Mouse (Mus musculus): ENCODE measurements around the gene Zfp933. TPM values are rescaled to one million over a fixed set of nuclear protein-coding genes. Genes with fewer than 3 reads are reported as not detected.
A peak's percentile ranks its signal among the peaks of the same experiment; 100 is the strongest.
"Not testable (repeated sequence)": the region's sequence is repeated elsewhere in the genome, so short reads cannot be mapped to it uniquely, and the experiment has no call there.

The Zfp933 gene
- polyA plus RNA-seq, 1 experiment from 2014 or later = 6.9 TPM

- not testable (repeated sequence) for H3K9me3 ChIP-seq (replicated peaks; ENCODE audit: control insufficient read depth, low read length); H3K27me3 ChIP-seq (ENCODE audit: control insufficient read depth, insufficient read depth, low read length); H3K4me1 ChIP-seq (ENCODE audit: control insufficient read depth, insufficient read depth, low read length); H3K36me3 ChIP-seq (ENCODE audit: control insufficient read depth, insufficient read depth, low read length); H3K27ac ChIP-seq (ENCODE audit: low read depth, low read length); ATAC-seq (replicated peaks; ENCODE audit: insufficient number of reproducible peaks, low FRiP score, low TSS enrichment); H3K9ac ChIP-seq (ENCODE audit: low read depth, low read length)
- peak overlapping the region; percentile 60 for H3K4me3 ChIP-seq (ENCODE audit: low read depth, low read length)
- 60% methylated on average over 4 of the region's 4 CpGs for WGBS (ENCODE audit: insufficient replicate concordance)
- H3K4me2 ChIP-seq = peak overlapping the region; percentile 71
These were observed 39.7 kb downstream of the Zfp933 start for GRCm38 (mm10) chr4:147808483-147808882.

DNA sequence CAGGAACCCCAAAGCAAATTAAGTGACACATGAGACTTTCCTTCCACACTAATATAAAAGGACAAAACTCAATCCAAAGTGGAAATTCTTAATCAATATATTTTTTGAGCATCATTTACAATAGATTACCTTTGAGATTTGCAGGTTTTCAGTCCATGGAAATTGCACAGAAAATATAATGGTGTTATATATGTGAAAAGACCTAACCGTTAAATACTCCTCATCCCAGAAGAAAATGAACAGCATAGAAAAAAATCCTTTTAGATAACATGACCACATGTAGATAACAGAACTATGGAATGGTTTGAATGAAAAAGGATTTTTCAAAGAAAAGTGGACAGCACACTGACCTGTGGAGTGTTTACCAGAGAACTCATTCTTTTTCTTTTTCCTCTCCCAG lies 52.9 kb downstream of the Zfp933 start:
- not testable (repeated sequence) for H3K27ac ChIP-seq (ENCODE audit: low read depth, low read length); H3K4me2 ChIP-seq; H3K9ac ChIP-seq (ENCODE audit: low read depth, low read length); H3K9me3 ChIP-seq (replicated peaks; ENCODE audit: control insufficient read depth, low read length); H3K4me1 ChIP-seq (ENCODE audit: control insufficient read depth, insufficient read depth, low read length); H3K36me3 ChIP-seq (ENCODE audit: control insufficient read depth, insufficient read depth, low read length); H3K4me3 ChIP-seq (ENCODE audit: low read depth, low read length); H3K27me3 ChIP-seq (ENCODE audit: control insufficient read depth, insufficient read depth, low read length)
- 85% methylated on average over 1 of the region's 1 CpGs for WGBS (ENCODE audit: insufficient replicate concordance)
- ATAC-seq (replicated peaks; ENCODE audit: insufficient number of reproducible peaks, low FRiP score, low TSS enrichment) = peak; percentile 60; the same call in 1 of the 2 replicates

GRCm38 (mm10) chr4:147794026-147794665 lies 54.0 kb downstream of the Zfp933 start:
- H3K4me2 ChIP-seq; H3K27me3 ChIP-seq (ENCODE audit: control insufficient read depth, insufficient read depth, low read length); H3K36me3 ChIP-seq (ENCODE audit: control insufficient read depth, insufficient read depth, low read length); H3K4me3 ChIP-seq (ENCODE audit: low read depth, low read length); H3K4me1 ChIP-seq (ENCODE audit: control insufficient read depth, insufficient read depth, low read length); H3K9ac ChIP-seq (ENCODE audit: low read depth, low read length); ATAC-seq (replicated peaks; ENCODE audit: insufficient number of reproducible peaks, low FRiP score, low TSS enrichment); H3K9me3 ChIP-seq (replicated peaks; ENCODE audit: control insufficient read depth, low read length); H3K27ac ChIP-seq (ENCODE audit: low read depth, low read length): not testable (repeated sequence)
- 85% methylated on average over 1 of the region's 3 CpGs for WGBS (ENCODE audit: insufficient replicate concordance)

DNA sequence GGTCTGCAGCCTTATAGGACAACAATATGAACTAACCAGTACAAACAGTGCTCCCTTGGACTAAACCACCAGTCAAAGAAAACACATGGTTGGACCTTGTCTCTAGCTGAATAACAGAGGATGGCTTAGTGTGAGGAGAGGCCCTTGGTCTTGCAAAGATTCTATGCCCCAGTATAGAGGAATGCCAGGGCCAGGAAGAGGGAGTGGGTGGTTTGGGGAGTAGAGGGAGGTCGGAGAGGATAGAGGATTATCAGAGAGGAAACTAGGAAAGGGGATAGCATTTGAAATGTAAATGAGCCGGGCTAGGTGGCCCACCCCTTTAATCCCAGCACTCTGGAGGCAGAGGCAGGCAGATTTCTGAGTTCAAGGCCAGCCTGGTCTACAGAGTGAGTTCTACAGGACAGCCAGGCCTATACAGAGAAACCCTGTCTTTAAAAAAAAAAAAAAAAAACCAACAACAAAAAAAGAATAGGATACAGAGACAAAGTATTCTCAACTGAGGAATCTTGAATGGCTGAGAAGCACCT lies 54.7 kb downstream of the Zfp933 start:
- H3K4me2 ChIP-seq; H3K9ac ChIP-seq (ENCODE audit: low read depth, low read length); H3K27me3 ChIP-seq (ENCODE audit: control insufficient read depth, insufficient read depth, low read length); H3K9me3 ChIP-seq (replicated peaks; ENCODE audit: control insufficient read depth, low read length); H3K36me3 ChIP-seq (ENCODE audit: control insufficient read depth, insufficient read depth, low read length); H3K4me3 ChIP-seq (ENCODE audit: low read depth, low read length); H3K27ac ChIP-seq (ENCODE audit: low read depth, low read length); H3K4me1 ChIP-seq (ENCODE audit: control insufficient read depth, insufficient read depth, low read length): not testable (repeated sequence)
- WGBS (ENCODE audit: insufficient replicate concordance) = 60% methylated on average over 2 of the region's 2 CpGs
- 0 out of 2 replicates have a peak, but pooled peaks have one; percentile 31 for ATAC-seq (replicated peaks; ENCODE audit: insufficient number of reproducible peaks, low FRiP score, low TSS enrichment)

GRCm38 (mm10) chr4:147791729-147792128 lies 56.4 kb downstream of the Zfp933 start:
- not testable (repeated sequence) for H3K4me1 ChIP-seq (ENCODE audit: control insufficient read depth, insufficient read depth, low read length); H3K27me3 ChIP-seq (ENCODE audit: control insufficient read depth, insufficient read depth, low read length); H3K27ac ChIP-seq (ENCODE audit: low read depth, low read length); H3K4me3 ChIP-seq (ENCODE audit: low read depth, low read length); H3K9ac ChIP-seq (ENCODE audit: low read depth, low read length); H3K9me3 ChIP-seq (replicated peaks; ENCODE audit: control insufficient read depth, low read length); H3K36me3 ChIP-seq (ENCODE audit: control insufficient read depth, insufficient read depth, low read length); H3K4me2 ChIP-seq
- ATAC-seq (replicated peaks; ENCODE audit: insufficient number of reproducible peaks, low FRiP score, low TSS enrichment) = 0 out of 2 replicates have a peak, but pooled peaks have one; percentile 23

Other genes with a start within 250 kb of the Zfp933 start
- gene Zfp979, start 205.9 kb downstream of the Zfp933 start, polyA plus RNA-seq (2014; fragmentation: Nextera tagmentation; extraction: Ambion mirVana) = 5.7 TPM in 2 replicates
- gene Zfp534, start 145.8 kb downstream of the Zfp933 start, polyA plus RNA-seq (2014; fragmentation: Nextera tagmentation; extraction: Ambion mirVana) = not detected in 2 replicates
- gene Zfp984, start 38.6 kb downstream of the Zfp933 start, polyA plus RNA-seq (2014; fragmentation: Nextera tagmentation; extraction: Ambion mirVana) = 9.8 and 11.6 TPM in 2 replicates
- 23.9 and 24.9 TPM in 2 replicates for gene Miip, start 20.4 kb upstream of the Zfp933 start, polyA plus RNA-seq (2014; fragmentation: Nextera tagmentation; extraction: Ambion mirVana)
- 7.2 and 10.8 TPM in 2 replicates for gene Fv1, start 20.6 kb upstream of the Zfp933 start, polyA plus RNA-seq (2014; fragmentation: Nextera tagmentation; extraction: Ambion mirVana)
- gene Mfn2, start 56.3 kb upstream of the Zfp933 start, polyA plus RNA-seq (2014; fragmentation: Nextera tagmentation; extraction: Ambion mirVana) = 61.8 and 95.4 TPM in 2 replicates
- gene Plod1, start 88.4 kb upstream of the Zfp933 start, polyA plus RNA-seq (2014; fragmentation: Nextera tagmentation; extraction: Ambion mirVana) = 40.1 and 50.2 TPM in 2 replicates
- gene 2510039O18Rik, start 92.5 kb upstream of the Zfp933 start, polyA plus RNA-seq (2014; fragmentation: Nextera tagmentation; extraction: Ambion mirVana) = 16.4 and 16.5 TPM in 2 replicates
- gene Nppb, start 137.4 kb upstream of the Zfp933 start, polyA plus RNA-seq (2014; fragmentation: Nextera tagmentation; extraction: Ambion mirVana) = 305 and 336 TPM in 2 replicates
- gene Nppa, start 152.4 kb upstream of the Zfp933 start, polyA plus RNA-seq (2014; fragmentation: Nextera tagmentation; extraction: Ambion mirVana) = 5,496 and 5,973 TPM in 2 replicates
- gene Clcn6, start 190.5 kb upstream of the Zfp933 start, polyA plus RNA-seq (2014; fragmentation: Nextera tagmentation; extraction: Ambion mirVana) = 6.3 and 7.3 TPM in 2 replicates
- 8.9 and 10.4 TPM in 2 replicates for gene Mthfr, start 190.7 kb upstream of the Zfp933 start, polyA plus RNA-seq (2014; fragmentation: Nextera tagmentation; extraction: Ambion mirVana)
- gene Agtrap, start 239.7 kb upstream of the Zfp933 start, polyA plus RNA-seq (2014; fragmentation: Nextera tagmentation; extraction: Ambion mirVana) = 12.7 and 17.6 TPM in 2 replicates

Measured in heart, embryonic 11.5 days (tissue).